Mouse (Mus musculus) right cerebral cortex, adult 18-20 months (tissue): ENCODE data around the gene Osbpl8.

ENCODE experiments used
- DNase-seq: peaks from one replicate; pipeline ENCODE4 v3.0.0; 2022; ENCODE audit warnings: mixed read lengths

Osbpl8 gene

DNA sequence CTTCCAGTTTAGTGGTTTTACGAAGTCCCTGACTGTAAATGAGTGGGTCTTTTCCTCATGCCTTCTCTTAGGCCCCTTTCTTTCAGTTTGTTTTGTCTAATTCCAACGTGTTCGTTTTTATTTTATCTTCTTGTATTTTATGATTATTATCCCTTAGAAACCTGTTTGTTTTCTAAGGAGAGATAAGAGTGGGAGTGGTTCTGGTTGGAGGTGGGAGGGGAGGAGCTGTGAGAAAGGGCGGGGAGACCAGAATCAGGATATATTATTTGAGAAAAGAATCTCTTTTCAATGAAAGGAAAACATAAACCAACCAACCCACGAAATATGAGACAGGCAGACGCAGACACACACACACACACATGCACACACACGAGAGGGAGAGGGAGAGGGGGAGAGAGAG lies 9.0 kb upstream of the Osbpl8 start:
- DNase-seq: no peak

DNA sequence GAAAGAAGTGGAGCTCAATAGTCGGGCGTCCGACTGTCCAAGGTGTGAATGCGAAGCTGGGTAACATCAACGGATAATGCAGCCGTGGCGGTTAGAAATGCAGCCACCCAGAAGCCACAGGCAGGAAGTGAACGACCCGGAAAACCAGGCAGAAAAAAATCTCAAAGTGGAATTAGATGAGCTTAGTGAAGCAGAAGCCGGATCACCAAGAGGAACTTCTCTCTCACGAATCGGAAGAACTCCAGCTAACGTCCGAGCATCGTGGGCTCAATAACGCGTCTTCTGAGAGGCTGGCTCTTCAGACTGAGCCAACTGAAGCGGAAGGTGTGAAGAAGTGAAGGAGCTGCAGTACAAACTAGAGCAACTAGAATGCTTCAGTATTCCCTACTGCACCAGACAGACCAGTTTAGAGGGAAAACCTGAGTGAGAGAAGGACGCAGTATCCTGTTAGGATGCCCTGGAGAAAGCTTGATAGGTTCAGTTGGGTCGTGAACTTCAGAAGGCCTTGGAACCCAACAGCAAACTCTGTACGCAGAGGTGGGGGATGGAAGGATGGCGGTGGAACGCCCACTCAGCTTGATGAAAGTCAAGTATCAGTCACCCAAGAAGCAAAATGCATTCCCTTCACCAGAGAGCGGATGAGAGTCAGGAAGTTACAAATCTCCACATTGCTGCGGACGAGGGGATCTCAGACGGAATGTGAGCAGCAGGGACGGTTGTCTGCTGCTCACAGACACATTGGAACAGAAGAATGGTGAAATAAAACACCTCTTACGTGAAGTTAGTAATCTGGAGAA lies 8.0 kb upstream of the Osbpl8 start:
- DNase-seq: no peak

DNA sequence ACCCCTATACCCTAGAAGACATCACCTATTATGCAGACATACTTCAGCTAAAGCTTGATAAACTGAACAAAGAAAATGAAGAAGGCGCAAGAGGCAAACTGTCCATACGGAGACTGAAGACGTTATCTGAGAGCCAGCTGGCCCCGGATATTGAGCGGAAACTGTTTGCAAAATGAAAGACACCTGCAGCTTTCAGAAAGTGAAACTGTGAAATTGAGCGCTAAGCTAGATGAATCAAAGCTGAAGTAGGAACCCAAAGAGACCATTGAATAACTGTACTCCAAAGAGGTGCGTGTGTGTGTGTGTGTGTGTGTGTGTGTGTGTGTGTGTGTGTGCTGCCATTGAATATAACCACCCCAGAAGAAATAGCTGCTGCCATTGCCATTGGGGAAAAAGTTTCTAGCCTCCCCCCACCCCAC lies 7.3 kb upstream of the Osbpl8 start:
- DNase-seq: no peak

DNA sequence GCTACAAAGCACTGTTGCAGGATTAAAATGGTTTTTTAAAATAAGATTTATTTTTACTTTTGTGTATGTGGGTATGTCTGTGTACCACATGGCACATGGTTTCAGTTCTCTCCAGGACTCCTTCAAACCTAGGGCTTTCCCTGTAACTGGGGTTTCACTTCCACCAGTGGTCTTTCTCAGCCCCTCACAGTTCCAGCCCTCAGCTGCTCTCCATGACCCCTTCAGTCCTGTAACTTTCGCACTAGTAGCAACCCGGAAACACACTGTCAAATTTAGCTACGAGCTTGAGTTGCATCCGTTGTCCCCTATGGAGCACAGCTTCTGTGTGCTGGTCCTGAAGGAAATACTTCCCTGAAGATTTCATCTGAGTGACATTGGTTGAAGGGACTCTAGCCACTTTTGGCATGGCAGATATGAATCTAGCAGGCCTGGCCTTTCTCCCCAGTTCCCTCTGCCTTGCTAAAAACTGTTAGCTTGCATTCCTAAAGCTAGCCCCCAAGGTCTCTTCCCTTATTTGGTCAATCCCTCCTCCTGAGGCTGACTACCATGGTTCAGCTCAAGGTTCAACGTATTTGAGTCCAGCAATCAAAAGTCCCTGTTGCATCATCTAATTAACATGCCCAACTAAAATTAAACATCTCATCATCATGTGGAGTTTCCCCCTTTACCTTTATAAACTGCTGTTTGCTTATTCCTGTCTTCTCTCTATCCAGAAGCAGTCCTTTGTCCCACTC lies 4.6 kb upstream of the Osbpl8 start:
- no peak for DNase-seq

DNA sequence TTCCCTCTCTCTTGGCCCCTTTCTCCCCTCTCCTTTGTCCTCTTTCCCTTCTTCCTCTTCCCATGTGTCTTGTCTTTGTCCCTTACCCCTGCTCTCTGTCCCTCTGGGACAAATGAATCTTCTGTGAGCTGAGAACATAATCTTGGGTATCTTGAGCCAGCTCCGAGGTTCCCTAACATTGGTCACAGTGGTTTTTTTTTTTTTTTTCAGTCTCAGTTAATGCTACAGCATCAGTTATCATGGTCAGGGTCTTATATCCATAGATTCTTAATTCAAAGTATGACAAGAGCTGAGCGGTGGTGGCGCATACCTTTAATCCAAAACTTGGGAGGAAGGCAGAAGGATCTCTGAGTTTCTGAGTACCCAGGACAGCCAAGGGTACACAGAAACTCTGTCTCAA lies 4.0 kb upstream of the Osbpl8 start:
- no peak for DNase-seq

DNA sequence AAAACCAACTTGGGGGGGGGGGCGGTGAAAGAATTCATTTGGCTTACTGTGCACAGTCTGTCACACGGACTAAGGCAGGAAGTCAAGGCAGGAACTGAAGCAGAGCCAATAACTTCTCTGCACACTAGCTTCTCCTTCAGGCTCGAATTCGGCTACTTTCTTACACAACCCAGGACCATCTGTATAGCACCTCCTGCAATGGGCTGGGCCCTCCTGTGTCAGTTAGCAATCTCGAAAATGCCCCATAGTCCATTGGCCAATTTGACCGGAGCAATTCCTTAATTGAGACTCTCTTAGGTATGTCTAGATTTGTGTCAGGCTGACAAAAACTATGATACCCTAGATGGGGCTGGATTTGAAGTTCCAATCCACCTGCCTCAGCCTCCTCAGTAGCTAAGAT lies 3.2 kb upstream of the Osbpl8 start:
- DNase-seq: no peak

DNA sequence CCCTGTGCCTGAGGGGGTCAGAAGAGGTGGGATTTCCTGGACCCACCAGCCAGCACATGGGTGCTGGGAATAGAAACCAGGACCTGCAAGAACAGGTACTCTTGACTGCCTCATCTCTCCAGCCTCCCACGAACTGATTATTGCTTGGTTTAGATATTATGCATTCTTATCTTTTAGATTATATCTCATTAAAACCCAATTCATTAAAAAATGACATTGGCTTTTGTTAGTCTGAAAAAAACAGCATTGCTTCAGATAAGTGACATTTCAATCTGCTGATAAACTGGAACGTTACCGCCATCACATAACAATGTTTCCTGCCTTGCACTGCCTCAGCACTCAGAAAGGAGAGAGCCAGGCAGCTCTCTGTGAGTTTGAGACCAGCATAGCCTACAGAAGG lies 1.5 kb upstream of the Osbpl8 start:
- no peak for DNase-seq

DNA sequence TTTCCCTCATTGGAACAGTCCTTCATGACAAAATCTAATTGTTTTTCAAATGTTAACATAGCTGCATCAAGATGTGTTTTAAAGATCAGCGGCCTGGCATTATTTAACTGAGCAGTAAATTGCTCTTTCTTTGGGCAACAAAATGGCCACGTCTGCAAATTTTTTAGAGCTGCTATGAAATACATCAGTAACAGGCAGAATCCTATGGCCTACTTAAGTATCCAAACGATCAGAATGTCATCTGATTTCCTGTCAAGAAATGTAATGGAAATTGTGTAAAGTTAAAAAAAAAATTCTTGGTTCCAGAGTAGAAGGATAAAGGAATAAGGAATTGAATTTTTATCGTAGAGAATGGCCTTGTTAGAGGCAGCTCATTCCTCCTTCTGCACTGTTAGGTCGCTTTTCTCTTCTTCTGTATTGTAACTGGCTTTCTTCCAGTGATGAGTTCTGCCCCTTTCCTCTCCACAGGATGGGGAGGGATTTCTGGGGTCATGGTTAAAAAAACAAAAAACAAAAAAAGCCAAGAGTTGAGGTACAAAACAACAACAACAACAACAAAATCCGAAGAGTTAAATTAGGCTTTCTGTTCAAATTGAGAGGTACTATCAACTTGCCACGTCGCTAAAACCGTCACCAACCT lies 831 bp upstream of the Osbpl8 start:
- no peak for DNase-seq

DNA sequence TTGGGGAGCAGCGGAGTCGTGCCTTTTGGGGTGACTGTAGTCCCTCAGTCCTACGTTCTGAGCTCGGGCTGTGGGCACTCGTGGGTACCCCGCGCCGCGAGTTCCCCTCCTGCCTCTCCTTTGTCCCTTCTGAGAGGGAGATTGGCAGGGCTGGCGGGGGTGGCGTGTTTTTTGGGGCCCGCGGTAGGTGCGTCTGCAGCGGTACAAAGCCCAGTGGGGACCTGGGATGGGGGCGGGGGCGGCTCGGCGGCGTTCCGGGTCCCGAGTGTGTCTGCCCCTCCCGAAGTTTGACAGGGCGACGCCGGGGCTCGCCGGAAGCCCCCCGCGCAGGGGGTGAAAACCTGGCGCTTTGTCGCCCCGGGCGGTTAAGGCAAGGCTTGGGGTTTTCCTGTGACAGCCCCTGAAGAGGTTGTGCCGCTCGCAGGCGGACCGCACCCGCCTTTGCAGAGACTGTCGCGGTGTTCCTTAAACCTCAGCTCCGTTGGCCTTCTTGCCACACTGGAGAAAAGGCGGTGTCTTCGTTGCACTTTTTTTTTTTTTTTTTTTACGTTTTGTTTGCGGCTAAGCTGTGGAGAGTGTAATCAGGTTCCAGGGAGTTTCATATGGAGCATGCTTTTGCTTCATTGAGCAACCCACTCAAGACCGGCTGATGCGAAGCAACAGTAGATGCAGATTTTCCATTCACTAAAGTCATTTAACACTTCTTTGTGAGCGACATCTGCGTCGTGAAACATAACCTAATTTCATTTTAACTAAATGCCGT lies 848 bp downstream of the Osbpl8 start:
- peak; percentile 41 for DNase-seq

DNA sequence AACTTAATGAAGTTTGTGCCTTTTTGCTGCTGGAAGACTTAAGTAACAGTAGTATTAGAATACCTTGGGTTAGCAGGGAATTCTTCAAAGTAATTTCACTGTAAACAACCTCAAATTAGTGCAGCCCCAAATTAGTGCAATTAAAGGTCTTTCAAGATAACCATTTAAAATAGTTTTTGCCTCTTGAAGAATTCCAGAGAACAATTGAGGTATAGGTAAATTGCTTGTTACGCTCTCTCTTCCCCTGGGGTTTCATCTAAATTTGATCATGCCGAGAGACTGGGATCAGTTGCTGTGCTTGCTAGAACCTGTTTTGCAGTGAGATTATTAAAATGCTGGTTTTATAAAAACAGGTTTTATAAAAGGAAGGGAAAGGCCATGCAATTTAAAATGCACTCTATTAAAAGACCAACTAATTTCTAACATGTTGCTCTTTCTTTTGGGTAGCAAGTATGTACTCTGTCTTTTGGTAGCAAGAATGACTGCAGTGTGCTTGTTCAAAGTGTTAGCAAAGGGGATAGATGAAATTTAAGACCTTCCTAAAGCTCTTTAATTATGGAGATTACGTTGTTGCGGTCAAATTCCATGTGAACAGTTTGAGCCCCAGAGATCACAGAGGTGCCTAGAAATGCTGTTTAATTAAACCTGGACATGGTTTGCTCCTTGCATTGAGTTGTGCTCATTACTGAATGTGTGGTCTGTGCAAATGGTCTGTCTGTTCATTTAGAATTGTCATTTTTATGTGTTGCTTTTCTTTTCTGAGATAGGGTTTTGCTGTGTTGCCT lies 1.7 kb downstream of the Osbpl8 start:
- DNase-seq: no peak

DNA sequence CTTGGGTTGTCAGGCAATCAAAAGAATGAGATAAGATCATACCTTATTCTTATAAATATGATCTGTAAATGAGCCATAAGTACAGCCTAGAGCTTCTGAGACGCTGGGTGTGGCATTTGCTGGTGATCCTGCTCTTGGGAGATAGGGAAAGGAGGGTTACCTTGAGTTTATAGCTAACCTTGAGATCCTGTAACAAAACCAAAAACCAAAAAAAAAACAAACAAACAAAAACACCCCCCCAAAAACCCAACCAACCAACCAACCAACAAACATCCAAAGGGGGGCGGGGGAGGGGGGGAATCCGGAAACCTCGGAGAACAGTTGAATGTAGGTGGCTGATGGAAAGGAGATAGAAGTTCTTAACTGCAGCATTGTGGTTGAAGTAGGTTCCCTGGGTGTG lies 2.9 kb downstream of the Osbpl8 start:
- no peak for DNase-seq

DNA sequence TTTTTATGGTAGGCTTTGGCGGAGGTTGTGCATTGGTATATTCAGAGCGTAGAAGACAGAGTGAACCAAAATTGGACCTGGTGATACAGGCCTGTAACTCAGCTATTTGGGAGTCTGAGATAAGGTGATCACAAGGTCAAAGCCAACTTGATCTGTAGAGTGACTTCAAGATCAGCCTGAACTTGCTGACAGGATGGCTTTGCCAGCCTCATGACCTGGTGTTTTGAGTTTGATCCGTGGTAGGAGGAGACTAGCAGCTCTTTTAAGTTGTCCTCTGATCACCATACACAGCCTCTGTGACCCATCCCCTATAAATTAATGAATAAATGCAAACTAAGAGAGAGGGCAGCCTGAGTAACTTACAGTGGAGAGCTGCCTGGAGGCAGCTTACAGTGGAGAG lies 3.8 kb downstream of the Osbpl8 start:
- DNase-seq: no peak

DNA sequence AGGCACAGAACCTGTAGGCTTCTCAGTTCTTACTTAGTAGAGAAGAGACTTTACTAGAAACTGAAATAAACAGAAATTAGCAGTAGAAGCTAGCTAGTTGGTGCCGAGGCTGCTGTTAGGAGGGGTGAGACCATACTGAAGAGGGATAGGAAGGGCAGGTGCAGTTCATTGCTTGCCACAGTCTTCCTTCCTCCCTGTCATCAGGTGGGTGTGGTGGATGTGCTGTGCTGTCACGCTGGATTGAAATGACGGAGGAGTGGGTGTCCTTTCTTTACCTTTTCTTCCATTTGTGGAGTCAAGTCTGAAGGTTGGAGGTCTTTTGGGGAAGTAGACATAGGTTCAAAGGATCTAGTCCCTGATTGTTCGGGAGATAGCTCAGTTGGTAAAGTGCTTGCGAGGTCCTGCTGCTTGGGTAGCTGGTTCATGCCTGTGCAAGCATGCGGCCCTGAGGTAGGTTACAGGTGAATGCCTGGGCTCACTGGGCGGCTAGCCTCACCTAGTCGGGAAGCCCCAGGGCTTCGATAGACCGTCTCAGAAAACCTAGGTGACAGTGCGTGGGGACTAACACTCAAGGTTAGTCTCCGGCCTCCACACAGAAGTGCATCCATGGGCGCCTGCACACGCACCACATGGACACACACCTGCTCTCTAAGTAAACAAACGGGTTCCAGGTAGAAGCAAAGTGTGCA lies 6.8 kb downstream of the Osbpl8 start:
- DNase-seq: no peak

DNA sequence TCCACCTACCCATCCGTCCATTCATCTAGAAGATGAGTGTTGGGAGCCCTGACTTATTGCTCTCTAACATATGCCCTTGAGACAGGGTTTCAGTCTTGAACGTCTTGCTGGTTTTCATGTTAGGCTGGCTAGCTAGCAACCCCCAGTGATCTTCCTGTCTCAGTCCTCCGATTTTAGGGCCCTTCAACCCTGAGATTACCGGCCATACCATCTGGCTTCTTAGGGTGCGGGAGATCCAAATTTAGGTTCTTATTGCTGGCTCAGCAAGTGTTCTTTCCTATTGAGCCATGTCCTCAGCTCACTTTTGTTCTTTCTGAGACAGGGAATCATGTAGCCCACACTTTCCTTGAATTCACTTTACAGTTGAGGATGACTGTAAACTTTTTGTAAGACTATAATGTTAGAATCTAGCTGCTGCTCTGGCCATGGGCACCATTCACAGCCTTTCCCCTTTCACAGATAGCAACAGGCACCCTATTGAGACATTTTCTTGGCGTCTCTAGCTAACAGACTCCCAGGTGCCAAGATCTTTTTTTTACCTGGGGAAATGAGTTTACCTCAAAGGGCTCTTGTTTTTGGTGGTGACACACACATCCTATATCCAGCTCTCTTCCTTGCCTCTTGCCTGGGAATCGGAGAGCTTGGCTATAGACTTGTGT lies 9.2 kb downstream of the Osbpl8 start:
- no peak for DNase-seq

DNA sequence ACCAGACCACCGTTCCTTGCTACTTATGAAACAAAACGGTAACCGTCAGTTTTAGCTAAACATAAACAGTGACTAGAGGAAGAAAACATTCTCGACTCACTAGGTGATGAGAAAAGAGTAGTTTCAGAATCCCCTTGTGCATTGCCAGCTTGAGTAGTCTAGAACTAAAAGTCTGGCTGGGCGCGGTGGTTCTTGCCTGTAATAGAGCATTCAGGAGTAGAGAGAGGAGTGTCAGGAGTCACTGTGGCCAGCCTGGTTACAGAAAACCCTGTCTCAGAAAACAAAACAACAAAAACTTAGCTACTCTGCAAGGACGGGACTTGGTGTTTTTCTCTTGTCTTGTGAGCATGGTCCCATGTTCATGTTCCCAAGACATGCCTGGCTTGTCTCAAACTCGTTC lies 12.8 kb downstream of the Osbpl8 start:
- DNase-seq: no peak

DNA sequence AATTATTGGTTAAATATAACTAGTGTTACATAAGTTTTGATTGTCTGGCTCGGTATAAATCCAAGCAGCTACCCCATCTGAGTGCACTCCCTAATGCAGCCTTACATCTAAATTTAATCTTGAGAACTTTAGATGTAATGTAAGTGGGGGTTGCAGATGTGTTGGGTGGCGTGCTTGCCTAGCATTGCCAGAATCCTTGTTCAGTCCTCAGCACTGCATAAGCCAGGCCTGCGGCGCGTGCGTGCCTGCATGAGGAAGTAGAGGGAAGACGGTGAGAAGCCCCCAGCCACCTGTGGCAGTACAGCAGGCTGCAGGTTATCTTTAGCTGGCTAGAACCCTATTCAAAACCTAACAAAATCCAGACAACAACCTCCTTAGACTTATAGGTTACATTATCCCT lies 13.5 kb downstream of the Osbpl8 start:
- peak; percentile 74 for DNase-seq

DNA sequence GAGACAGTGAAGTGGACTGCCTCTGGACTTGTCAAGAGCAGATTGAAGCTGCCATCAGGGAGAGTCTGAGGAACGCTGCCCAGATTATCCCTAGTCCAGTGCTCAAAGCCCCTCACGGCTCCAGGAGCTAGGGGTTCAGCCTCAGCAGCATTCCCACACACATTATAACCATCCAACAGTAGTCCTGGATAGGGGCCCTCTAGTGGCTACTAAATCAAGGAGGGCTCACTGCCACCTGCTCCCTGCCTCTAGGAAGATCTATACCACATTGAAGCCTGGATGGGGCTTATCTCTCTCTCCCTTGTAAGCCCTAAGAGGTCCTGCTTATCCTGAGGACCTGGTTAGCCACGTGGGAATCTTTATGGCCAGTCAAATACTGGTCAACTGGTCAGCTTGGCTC lies 16.1 kb downstream of the Osbpl8 start:
- no peak for DNase-seq

DNA sequence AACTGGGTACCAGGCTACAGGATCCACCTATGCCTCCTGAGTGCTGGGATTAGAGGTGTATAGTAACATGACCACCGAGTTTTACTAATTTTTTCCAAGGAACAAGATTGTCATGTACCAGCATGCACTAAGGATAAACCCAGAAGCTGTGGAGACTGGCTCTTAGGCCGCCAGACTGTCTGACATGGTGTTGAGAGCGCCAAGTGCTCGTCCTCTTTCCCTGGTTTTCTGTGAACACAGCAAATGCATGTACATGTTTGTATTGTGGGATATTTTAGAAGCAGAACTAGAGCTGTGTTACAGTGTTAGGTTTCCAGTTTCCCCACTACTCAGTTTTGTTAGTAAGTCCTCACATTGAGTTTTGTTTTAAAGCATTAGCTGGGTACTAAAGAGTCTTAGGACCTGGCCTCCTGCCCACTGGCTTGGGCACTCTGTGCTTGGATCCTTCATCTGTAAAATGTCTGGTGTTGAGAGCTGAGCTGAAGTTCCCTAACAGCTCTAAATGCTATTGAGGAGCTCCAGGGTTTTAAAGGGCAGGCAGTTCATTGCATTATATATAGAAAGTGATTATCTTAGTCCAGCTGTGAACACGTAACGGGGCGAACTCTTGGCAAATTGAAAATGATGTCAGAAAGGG lies 19.2 kb downstream of the Osbpl8 start:
- no peak for DNase-seq

DNA sequence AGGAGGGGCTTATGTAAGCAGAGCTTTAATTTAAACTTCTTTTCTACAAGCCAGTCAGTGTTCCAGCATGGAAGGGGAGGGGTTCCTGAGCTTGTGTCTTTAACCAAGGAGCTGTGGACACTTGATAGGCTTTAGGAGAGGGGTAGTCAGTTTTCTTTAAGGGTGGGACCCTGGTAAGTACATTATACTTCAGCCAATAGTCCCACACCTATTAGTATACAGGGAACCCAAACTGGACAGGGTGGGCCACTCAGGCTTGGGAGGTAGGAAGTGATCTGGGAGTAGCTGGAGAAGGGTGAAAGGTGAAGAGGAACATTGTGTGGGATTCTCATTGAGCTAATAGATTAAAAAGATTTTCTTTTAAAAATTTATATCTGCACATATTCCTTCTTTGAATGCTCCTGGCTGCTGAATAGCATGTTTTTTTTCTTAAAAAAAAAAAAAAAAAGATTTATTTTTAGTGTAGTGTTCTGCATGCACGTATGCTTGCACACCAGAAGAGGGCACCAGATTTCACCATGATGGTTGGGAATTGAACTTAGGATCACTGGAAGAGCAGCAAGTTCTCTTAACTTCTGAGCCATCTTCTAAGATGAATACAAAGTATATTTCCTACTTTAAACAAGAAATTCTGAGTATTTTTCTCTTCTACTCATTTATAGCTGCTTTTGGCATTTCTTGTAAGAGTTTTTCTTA lies 21.2 kb downstream of the Osbpl8 start:
- DNase-seq: no peak

DNA sequence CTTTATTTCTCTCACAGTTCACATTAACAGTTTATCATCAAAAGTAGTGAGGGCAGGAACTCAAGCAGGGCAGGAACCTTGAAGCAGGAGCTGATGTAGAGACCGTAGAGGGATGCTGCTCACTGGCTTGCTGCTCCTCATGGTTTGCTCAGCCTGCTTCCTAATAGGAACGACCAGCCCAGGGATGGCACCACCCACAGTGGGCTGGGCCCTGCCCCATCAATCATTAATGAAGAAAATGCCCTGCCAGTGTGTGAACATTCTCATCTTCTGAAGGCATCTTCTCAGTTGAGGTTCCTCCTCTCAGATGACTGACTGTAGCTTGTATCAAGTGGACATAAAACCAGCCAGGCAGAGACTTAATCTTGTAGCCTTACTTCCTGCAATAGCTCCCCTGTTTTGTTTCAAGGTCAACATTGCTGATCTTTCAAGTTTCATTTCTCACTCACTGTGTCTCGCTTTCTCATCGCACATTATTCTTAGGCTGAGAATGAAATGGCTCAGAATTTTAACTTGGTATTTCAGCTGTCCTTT lies 24.5 kb downstream of the Osbpl8 start:
- DNase-seq: no peak
